Mouse (Mus musculus) monocyte, adult 2 months (primary cell): ENCODE results near the gene 6430571L13Rik.
A peak's percentile ranks its signal among the peaks of the same experiment; 100 is the strongest.

Experiments used
- DNase-seq, 2 experiments: peaks; one replicate each; pipeline ENCODE4 v3.0.0; 2022; ENCODE audit warnings: low spot score in 2 of 2, low read depth in 1 of 2

The 6430571L13Rik gene

GRCm38 (mm10) chr9:107340267-107340859 lies at the start of gene 6430571L13Rik:
TSS of gene 6430571L13Rik (plus strand) at chr9:107340602.
- DNase-seq: peak; percentile 45 to 67

DNA sequence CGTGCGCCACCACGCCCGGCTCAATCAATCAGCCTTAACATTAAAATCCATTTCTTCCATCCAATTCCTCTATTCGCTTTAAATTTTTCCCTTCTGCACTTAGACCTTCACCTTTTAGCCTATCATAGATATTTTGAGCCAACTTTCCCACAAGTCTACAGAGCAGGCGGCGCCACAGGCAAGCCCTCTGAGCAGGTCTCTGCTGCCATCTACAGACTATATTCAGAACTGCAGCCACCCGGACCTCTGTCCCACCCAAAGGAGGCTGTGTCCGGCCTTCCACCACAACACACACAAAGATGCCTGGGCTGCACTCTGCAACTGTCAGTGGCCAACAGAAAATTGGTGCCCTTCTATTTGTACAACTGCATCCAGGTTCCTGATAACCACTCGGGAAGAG lies 49.5 kb upstream of the 6430571L13Rik start:
- DNase-seq: peak; percentile 63 to 79

DNA sequence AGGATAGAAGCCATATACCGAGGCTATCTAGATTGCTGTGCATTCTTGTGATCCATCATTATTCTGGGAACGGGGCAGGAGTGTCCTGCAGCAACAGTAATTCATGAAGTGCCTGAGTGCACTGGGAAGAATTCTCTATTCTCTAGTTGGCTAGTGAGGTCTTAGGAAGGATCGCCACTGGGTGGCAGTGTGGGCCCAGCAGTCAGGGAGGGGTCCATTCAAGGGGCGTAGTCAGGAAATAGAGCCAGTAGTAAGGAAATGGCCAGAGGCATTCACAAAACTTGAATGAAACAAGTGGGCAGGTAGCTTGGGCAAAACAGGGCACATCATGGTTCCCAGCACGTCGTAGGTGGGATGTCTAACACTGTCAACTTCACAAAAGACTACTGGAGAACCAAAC lies 46.2 kb upstream of the 6430571L13Rik start:
- peak in 1 of 2 experiments; percentile 62 for DNase-seq

- no peak for DNase-seq
Measured at GRCm38 (mm10) chr9:107295616-107296015, 44.8 kb upstream of the 6430571L13Rik start.

GRCm38 (mm10) chr9:107296016-107296040 lies 44.6 kb upstream of the 6430571L13Rik start, which contains the start of gene Cish:
TSS of gene Cish (plus strand) at chr9:107296026.
- DNase-seq: no peak

DNA sequence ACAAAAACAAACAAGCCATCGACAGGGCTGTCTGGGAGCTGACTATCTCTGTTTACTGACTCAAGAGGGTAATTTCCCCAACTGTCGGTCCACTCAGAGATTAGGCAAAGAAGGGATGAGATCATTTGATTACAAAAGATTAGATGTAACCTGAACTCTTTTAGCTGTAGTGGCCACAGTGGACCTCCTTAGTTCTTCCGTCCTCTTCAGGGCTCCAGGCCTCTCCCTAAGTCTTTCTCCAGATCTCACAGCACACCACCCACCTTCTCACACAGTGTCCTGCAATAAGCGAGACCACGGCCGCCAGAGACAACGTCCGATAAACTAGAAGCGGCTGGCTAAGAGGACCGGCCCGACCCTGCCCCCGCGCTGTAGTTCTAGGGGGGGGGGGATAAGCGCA lies 44.4 kb upstream of the 6430571L13Rik start:
- no peak for DNase-seq

DNA sequence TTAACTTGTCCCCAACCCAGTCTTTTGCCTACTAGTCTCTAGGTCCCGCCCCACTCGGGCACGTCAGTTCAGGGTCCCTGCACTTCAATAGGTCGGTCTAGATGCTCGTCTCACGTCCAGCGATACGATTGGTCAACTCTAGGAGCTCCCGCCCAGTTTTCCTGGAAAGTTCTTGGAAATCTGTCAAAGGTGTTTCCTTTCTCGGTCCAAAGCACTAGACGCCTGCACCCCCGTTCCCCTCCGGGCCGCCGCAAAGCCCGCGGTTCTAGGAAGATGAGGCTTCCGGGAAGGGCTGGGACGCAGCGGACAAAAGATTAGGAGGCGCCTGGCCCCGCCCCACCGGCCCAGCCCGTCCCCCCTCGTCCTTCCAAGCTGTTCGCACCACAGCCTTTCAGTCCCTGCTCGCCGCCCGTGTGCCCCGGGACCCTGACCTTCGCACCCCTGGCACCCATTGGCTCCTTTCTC lies 43.9 kb upstream of the 6430571L13Rik start:
- peak in 1 of 2 experiments; percentile 67 for DNase-seq

GRCm38 (mm10) chr9:107297059-107297458 lies 43.3 kb upstream of the 6430571L13Rik start:
- no peak for DNase-seq

DNA sequence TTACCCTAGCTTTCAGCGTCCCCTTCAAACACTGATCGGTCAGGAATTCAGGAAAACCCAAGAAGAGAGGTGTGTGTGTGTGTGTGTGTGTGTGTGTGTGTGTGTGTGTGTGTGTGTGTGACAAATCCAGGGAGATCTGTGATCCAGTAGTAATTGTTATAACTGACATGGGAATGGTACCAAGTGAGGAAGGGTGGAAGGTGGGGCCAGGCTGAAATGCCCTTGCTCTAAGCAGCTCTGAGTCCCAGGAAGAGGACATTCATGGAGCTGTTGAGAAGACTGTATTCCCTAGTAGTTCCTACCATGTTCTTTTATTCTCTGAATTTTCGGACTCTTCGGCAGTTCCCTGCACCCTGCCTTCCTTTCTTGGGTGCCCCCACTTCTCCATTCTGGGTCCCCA lies 42.7 kb upstream of the 6430571L13Rik start:
- no peak for DNase-seq

DNA sequence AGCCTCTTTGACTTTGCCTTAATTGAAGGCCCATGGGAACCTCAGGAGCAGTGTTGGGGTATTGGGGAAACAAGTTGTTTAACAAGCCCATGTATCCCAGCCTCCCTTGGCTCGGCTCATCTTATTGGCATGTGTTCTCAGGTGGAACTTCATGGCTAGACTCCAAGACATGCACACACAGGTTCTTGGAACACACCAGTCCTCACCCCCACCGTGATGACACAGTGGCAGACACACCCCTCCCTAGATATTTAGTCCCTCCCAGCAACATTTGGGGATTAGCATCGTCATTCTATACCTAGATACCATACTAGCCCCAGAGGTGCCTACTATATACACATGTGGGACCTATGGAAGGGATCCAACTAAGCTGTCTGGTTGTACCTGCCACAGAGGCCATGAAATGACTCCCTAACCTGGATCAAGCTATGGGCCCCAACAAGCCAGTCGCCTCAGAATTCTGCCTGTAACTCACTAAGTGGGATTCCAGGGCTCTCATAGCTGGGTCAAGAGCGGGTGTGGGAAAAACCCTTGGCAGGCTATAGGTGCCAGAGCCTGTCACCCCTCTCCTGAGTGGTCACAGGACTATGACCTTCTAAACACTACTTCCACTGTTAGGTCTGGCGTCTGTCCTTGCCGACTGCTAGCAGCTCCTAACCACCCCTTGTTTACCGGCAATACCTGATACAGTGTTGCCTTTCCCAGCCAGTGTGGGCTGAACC lies 42.2 kb upstream of the 6430571L13Rik start:
- no peak for DNase-seq

DNA sequence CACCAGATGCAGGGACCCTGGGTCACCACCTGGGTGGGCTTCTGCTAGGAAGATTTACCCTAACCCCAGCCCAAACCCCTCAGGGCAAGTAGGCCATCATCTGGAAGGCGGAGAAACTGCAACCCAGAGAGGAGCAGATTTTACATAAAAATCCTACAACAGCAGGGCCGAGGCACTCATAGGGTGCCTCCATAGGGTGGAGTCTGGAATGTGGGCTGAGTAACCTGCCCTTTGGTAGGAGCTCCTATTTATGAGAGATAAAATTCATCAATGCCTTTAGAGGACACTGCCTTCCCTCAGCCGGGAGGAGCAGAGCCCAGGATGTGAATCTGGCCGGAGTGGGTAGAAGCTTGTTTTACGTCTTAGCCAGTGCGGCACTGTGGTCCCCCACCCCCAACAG lies 41.5 kb upstream of the 6430571L13Rik start:
- DNase-seq: no peak

GRCm38 (mm10) chr9:107299783-107300182 lies 40.6 kb upstream of the 6430571L13Rik start:
- DNase-seq: no peak

- DNase-seq: no peak
Measured at GRCm38 (mm10) chr9:107300224-107300973, 40.0 kb upstream of the 6430571L13Rik start.

GRCm38 (mm10) chr9:107301554-107302331 lies 38.7 kb upstream of the 6430571L13Rik start:
- DNase-seq: no peak

GRCm38 (mm10) chr9:107302592-107302991 lies 37.8 kb upstream of the 6430571L13Rik start:
- no peak for DNase-seq

DNA sequence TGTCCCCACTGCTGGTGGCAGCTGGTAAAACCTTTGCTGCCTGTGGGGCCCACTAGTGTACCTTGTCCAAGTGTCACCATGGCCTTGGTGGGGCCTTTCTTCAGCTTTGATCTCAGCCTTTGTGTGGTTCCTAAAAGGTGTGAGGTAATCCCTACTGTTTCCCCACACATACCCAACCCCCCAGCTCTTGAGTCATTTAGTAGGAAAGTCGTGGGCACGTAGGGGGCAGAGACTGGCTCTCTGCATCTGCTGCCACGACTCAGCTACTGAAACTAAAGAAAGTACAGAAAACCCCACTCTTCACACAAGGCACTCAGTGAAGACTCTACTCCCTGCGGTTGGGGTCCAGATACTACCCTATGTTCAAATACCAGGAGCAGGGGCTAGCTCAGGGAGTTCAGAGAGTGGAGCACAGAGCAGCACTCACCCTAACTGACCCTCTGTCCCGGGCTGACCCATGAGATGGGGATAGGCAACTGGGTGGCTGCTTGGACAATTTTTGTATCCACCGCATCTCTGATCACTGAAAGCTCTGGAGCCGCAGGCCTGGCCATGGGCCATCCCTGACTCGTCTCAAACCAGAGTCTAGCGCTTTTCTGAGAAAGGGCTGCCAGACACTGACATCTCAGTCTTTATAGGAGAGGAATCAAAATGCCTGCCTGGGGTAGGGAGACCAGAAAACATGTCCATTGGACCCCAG lies 37.1 kb upstream of the 6430571L13Rik start:
- no peak for DNase-seq

- DNase-seq: no peak
Measured at GRCm38 (mm10) chr9:107303900-107304299, 36.5 kb upstream of the 6430571L13Rik start.

GRCm38 (mm10) chr9:107304383-107304782 lies 36.0 kb upstream of the 6430571L13Rik start:
- no peak for DNase-seq

DNA sequence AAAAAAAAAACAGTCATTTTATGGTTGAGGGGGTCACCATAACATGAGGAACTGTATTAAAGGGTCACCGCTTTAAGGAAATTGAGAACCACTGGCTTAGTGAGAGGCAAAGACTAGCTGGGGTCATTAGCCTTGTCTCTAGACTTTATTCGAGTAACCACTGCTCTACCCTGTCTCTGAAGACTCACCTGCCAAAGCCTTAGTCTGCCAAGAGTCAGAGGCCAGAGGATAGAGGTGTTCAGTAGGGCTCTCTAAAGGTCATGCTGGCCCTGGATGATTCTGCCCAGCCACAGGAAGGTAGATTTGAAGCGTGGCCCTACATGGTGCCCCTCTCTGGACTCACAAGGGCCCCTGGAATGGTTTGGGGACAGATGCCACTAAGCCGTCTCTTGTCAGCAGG lies 35.4 kb upstream of the 6430571L13Rik start:
- DNase-seq: no peak

DNA sequence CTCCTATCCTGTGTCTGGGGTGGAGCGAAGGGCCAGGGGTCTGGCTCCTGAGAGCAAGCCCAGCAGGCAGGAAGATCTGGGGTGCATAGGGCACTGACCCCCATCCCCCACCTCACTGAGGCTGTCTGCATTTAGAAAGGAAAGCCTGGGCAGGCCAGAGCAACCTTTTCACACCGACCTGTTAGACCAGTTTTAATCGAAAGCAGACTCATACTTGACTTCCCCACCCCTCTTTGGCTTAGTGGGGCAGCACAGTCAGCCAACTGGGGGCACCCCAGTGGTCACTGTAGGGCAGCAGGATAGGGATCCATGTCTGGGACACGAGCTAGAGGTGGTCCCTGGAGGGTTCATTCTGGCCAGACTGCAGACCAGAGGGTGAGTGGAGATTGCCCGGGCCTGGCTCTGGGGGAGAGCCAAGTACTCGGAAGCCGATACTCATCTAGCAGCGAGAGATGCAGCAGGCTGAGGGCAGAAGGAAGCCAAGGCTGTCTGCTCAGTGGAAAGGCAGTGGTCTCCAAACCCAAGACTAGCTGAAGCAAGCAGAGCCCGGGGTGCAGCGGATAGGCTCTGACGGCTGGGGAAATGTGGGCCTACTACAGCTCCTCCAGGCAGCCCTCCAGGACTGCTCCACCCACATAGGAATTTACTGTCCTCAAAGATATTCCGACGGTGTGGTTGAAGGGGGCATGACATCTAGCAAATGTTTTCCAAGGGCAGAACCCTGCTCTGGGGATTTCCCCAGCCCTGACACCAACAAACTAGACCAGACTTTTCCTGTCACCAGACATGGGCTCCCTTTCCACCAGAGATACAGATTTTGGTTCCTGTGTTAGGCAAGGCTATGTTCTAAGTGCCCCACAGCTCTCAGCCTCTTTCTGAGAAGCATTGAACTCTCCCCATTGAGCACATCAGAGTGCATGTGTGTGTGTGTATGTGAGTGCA lies 34.5 kb upstream of the 6430571L13Rik start:
- DNase-seq: no peak
